Mouse (Mus musculus): ENCODE data around the gene Pmepa1. TPM values are rescaled to one million over a fixed set of nuclear protein-coding genes. Genes with fewer than 3 reads are reported as not detected.

Pmepa1 gene
- polyA plus RNA-seq, 1 experiment from 2014 or later, result 4.1 TPM

- peaks cover 27% of the 10 kb centered on the region for H3K4me1 ChIP-seq (ENCODE audit: control insufficient read depth, insufficient read depth, low read length)
- ATAC-seq (replicated peaks; ENCODE audit: extremely low read depth, insufficient read depth, low FRiP score), result no peak
- H3K4me2 ChIP-seq (ENCODE audit: low read depth, low read length), result peak overlapping the region; percentile 58
- H3K36me3 ChIP-seq (ENCODE audit: control insufficient read depth, insufficient read depth), result no peaks in the 10 kb centered on the region
- H3K9ac ChIP-seq (ENCODE audit: low read length), result no peak overlapping the region
- H3K27ac ChIP-seq (ENCODE audit: low read length), result peak overlapping the region; percentile 91
- H3K9me3 ChIP-seq (replicated peaks; ENCODE audit: control insufficient read depth, low read length), result no peaks in the 10 kb centered on the region; the same call in 1 of the 2 replicates
- H3K4me3 ChIP-seq (ENCODE audit: low read length), result no peak overlapping the region
- no peaks in the 10 kb centered on the region for H3K27me3 ChIP-seq (ENCODE audit: control insufficient read depth, insufficient read depth, low read length)
- 75% methylated on average over 1 of the region's 1 CpGs for WGBS
These were observed 101.8 kb downstream of the Pmepa1 start for GRCm38 (mm10) chr2:173174569-173174968.

Other genes starting within 250 kb of the Pmepa1 start
- 0.64 and 0.83 TPM in 2 replicates for gene Ctcfl, start 157.0 kb downstream of the Pmepa1 start, polyA plus RNA-seq (2015; fragmentation: Nextera tagmentation; extraction: Ambion mirVana)
- gene Pck1, start 123.5 kb downstream of the Pmepa1 start, polyA plus RNA-seq (2015; fragmentation: Nextera tagmentation; extraction: Ambion mirVana), result 0.13 and 0.16 TPM in 2 replicates
- gene Zbp1, start 57.6 kb downstream of the Pmepa1 start, polyA plus RNA-seq (2015; fragmentation: Nextera tagmentation; extraction: Ambion mirVana), result 1.7 and 3.1 TPM in 2 replicates
- not detected in 2 replicates for gene 1700021F07Rik, start 246.1 kb upstream of the Pmepa1 start, polyA plus RNA-seq (2015; fragmentation: Nextera tagmentation; extraction: Ambion mirVana)

Data from heart, embryonic 16.5 days (tissue).